Mouse (Mus musculus): Measurements from ENCODE around the gene Gm10197.

DNA sequence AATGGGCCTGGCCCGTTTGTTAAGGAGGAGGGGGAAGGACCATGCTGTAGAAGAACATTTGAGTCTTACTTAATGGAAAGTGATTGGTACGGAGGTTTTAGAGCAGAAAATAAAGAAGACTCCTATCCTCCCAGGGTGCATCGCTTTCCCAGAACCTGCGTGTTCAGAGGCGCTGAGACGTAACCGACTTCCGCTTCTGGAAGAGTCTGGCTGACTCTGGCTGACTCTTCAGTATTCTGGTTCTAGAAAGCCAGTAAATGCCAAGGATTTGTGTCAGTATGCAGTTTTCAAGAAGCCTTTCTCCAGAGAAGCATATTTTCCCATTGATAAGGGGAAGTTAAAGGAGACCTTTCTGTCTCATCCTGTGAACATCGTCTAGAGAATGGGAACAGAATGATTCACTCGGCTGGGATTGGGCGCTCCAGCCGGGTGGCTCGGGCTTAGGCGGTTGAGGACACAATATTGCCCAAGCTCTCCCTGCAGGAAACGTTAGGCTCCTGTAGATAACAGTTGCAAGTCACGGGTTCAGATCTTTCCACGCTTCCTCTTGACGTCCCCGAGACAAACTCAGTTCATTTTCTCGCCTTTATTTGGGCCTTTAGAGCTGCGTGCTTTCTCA, 39.6 kb downstream of the Gm10197 start:
- no peak for TF ChIP-seq POLR2A (IDR thresholded peaks at IDR 0.05; ENCODE audit: borderline replicate concordance, extremely low read depth, insufficient read depth, insufficient read length, poor library complexity, severe bottlenecking)
- TF ChIP-seq CTCF (IDR thresholded peaks at IDR 0.05; ENCODE audit: borderline replicate concordance, extremely low read depth, insufficient read depth, insufficient read length): no peak

All from brain, embryonic 14.5 days (tissue).